Mouse (Mus musculus) kidney, postnatal 4 days (tissue): ENCODE data around the gene Zfp174.
"Not testable (repeated sequence)": the region's sequence is repeated elsewhere in the genome, so short reads cannot be mapped to it uniquely, and the experiment has no call there.

ENCODE experiments used
- DNase-seq, 2 experiments: peaks; one replicate each; pipeline ENCODE4 v3.0.0; 2021; ENCODE audit warnings: mixed read lengths in 2 of 2

The Zfp174 gene

DNA sequence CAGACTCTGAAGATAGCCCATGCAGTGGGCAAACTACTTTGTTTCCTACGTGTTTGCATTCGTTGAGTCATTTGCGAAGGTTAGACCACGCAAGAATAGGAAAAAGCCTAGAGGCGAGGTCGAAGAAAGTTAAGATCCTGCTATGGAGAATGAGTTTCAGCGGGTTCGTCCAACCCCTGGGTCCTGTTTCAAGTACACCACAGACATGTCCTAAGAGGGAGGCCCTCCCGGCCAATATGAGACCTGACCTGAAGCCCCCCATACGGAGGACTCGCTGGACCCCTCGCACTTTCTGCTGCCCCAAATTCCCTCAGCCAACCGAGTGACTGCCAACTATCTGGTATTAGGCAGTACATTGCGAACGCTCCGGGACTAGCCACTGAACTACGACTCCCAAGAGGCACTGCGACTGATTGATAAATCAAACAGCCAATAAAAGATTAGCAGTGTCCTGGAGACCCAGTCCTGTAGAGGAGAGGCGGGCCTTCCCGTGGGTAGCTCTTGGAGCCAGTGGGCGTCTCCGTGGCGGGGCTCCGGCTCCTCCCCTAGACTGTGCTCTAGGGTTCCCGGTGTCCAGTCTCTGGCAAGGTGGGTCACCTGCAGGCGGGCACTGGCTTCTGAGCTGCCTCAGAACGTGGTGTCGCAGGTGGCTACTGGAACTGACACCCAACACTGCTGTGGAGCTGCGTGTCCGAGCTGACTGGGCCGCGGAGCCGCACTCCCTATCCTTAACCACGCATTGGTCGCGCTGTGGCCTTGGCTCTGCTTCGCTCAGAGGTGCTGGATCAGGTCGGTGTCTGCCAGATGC, at the start of gene Zfp174:
Gene Zfp174, plus strand, starts transcription at position 558 of the 808 bp plus-strand sequence.
- DNase-seq, result peak; percentile 91 to 95

DNA sequence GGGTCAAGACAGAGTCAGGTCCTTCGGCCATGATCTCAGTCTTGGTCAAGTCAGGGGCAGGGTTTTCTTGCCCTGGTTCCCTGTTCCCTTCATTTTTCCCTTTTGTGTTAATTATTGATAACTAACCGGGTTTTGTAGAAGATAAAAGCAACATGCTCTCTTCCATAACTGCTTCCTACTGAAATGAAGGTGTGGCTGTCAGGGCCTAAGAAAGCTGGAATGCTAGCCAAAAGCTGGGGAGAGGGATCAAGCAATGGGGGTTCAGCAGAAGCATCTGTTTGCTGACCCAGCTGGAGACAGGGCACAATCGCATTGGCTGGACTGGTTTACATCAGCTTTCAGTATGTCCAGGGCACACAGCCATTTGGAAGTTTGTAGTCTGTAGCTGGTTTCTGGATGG, 38.9 kb upstream of the Zfp174 start:
- no peak for DNase-seq

DNA sequence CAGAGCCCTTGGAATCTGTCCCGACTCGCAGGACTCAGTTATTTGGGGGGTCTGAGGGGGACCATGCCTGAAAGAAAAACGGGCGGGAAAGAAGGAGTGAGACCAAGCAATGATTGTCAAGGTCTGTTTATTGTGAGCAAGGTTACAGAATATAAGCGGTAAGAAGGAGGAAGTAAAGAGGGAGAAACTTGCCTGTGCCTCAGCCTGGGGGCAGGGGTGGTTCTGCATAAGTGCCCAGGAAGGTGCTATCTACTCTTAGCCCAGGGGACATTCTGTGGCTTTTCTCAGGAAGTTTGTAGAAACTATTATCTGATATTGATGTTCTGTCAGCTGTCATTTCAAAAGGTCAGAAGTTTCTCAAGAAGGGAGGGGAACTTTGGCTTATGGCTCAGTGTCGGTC, 32.4 kb upstream of the Zfp174 start:
- not testable (repeated sequence) for DNase-seq

DNA sequence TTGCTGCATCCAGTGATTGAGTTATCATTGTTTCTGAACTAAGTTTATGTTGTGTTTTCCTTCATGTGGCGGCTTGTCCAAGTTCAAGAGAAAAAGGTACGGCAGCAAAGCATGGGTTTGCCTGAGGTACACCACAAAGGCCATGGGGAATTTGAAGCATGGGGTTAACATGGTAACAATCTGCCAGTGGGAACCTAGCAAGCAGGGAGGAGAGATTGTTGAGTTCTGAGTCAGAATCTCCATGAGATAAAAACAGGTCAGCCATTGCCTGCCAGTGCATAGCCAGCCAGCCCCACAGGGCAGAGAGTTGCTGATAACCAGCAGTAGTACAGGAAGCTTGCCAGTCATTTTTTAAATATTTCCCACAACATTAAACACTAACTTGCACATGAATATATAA, 26.9 kb upstream of the Zfp174 start:
- no peak for DNase-seq

DNA sequence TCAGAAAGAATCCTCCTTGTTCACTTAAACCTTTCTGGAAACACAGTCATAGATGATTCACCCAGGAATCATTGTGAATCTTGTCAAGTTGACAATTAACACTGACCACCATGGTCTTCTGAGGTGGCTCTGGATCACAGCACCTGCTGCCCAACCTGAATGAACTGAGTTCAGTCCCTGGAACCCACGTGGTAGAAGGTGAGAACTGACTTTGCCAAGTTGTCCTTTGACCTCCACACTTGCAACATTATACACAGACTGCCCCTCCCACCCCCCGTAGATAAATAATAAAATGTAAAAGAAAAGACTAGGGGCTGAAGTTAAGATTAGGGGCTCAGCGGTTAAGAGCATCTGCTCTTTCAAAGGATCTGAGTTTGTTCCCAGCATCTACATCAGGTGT, 19.0 kb upstream of the Zfp174 start:
- DNase-seq, result no peak

DNA sequence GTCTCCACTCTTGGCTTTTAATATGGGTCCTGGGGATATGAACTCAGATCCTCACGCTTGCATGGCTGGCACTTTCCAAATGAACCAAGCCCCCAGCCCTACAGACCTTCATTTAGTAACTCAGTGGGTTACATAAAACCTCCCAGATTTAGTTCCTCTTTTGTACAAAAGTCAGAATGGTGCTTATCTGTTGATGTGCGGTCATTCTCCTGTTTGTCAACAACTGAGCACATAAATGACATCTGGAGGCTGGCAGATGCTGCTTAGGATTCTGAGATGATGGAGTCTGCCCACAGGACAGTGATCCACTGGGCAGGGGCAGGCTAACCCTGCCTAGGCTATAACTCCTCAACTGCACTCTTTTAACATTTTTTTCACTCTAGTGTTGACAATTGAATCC, 17.3 kb upstream of the Zfp174 start:
- DNase-seq, result no peak

DNA sequence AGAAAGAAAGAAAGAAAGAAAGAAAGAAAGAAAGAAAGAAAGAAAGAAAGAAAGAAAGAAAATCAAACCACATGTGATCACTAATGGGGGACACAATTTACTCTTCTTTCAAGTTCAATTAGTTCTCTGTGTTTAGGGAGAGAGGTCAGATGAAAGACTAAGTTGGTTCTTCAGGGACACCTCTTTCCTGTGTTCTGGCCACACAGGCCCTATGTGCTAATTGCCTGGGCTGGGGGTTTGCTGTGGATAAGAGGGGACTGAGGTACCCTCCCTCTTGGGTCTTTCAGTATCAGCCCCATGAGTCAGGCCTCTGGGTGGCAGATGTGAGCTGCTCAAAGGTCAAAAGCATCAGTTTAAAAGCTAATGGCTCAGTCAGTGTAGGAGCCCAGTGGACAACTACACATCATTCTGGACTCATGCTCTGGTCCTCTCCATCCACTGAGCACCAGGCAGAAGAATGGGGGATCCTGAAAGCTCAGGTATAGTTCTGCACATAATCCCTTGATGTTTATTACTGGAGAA, 16.4 kb upstream of the Zfp174 start, which contains the start of gene Olfr15:
Gene Olfr15, plus strand, starts transcription at position 291 of the 522 bp plus-strand sequence.
- no peak for DNase-seq

DNA sequence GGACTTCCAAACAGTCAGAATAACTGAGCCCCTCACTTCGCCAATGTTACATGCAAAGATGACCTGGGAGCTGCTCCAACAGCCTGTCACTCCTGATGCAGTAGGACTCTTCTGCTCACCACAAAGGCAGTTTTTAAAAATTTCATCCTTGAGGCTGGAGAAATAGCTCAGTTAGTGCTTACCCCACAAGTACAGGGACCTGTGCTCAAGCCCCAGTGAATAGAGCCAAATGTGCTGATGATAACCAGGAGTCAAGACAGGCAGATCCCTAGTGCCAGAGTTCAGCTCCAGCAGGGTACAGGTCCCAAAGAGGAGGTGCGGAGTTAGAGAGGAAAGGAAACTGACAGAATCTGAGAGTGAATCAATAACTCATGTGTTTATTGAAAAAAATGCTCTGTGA, 11.6 kb upstream of the Zfp174 start:
- DNase-seq, result no peak

DNA sequence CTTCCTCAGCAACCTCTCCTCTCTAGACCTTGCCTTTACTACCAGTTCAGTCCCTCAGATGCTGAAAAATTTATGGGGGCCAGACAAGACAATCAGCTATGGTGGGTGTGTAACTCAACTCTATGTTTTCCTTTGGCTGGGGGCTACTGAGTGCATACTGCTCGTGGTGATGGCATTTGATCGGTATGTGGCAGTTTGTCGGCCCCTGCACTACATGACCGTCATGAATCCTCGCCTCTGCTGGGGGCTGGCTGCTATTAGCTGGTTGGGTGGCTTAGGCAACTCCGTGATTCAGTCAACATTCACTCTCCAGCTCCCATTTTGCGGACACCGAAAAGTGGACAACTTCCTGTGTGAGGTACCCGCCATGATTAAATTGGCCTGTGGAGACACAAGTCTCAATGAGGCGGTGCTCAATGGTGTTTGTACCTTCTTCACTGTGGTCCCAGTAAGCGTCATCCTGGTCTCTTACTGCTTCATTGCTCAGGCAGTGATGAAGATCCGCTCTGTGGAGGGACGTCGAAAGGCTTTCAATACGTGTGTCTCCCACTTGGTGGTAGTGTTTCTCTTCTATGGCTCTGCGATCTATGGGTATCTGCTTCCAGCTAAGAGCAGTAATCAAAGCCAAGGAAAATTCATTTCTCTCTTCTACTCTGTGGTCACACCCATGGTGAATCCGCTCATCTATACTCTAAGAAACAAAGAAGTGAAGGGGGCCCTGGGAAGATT, 7.7 kb upstream of the Zfp174 start:
- DNase-seq, result peak in 1 of 2 experiments; percentile 45

DNA sequence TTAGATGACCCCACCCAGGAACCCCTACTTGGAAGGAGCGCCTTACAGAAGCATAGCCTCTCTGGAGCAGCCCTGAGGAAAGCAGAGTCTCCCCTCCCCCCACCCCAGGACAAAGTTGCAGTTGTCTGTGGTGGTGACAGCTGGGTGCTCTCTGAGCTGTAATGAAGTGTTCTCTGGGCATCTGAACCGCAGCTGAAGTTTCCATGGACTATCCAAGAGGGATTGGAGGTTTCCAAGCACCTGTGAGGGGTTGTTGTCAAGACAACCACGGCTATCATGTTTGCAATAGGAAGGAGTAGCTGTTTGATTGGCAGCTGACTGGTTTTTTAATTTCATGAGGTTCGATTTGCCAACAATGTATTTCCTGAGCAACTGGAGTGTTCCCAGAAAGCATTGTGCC, 4.1 kb upstream of the Zfp174 start:
- DNase-seq, result no peak

DNA sequence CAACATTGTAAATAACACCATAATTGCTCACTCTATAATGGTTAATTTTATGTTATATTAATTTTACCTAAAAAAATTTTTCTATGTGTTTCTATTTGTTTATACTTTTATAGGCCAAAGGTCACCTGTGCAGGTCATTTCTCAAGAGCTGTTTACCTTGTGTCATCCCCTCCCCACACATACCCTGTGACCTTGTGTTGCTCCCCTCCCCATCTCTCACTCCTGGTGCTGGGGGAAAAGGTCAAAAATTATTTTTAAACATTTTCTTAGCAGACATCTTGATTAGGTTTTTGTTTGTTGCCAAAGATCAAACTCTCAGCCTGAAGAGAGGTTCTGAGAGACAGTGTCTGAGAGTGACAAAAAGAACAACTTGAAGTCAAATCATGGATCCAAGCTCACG, 3.3 kb upstream of the Zfp174 start:
- no peak for DNase-seq

DNA sequence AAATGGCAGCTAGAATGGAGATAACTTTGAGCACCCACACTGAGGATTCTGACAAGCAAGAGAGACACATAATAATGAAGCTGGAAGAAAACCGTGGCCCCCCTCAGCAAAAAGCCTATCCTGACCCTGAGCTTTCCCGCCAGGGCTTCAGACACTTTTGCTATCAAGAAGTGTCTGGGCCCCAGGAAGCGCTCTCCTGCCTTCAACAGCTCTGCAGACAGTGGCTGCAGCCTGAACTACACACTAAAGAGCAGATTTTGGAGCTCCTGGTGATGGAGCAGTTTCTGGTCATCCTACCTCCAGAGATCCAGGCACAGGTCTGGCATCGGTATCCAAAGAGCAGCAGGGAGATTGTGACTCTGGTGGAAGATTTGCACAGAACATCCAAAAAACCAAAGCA, 803 bp downstream of the Zfp174 start:
- DNase-seq, result no peak

DNA sequence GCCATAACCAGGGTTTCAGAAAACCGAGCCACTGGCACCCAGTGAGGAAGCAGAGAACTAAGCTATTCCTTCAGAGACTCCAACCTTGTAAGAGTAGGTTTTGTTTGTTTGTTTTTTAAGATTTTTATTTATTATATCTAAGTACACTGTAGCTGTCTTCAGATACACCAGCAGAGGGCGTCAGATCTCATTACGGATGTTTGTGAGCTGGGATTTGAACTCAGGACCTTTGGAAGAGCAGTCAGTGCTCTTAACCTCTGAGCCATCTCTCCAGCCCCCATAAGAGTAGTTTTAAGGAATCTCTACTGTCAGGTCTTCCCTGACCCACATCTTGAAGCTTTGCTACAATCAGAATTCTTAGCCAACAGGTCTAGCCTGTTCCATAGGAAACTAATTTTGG, 1.3 kb downstream of the Zfp174 start:
- no peak for DNase-seq

DNA sequence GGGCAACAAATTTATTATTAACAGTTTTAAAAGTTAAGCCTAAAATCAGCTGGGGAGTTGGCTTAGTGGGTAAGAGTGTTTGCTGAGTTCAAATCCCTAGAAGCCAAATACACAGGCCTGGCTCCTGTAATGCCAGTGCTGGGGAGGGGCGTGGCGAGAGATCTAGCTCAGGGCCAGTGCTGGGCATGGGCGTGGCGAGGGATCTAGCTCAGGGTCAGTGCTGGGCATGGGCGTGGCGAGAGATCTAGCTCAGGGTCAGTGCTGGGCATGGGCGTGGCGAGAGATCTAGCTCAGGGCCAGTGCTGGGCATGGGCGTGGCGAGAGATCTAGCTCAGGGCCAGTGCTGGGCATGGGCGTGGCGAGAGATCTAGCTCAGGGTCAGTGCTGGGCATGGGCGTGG, 4.2 kb downstream of the Zfp174 start:
- not testable (repeated sequence) for DNase-seq

DNA sequence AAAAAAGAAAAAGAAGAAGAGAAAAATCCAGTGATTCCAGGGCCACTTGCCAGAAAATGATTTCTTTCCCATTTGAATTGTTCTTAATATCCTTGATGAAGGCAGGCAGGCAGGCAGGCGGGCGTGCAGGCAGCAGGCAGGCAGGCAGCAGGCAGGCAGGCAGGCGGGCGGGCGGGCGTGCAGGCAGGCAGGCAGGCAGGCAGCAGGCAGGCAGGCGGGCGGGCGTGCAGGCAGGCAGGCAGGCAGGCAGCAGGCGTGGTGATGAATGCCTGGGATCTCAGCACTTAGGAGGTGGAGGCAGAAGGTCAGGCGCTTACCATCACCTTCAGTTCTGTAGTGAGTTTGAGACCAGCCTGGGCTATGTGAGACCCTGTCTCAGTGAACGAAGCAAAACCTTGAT, 5.5 kb downstream of the Zfp174 start:
- no peak for DNase-seq

DNA sequence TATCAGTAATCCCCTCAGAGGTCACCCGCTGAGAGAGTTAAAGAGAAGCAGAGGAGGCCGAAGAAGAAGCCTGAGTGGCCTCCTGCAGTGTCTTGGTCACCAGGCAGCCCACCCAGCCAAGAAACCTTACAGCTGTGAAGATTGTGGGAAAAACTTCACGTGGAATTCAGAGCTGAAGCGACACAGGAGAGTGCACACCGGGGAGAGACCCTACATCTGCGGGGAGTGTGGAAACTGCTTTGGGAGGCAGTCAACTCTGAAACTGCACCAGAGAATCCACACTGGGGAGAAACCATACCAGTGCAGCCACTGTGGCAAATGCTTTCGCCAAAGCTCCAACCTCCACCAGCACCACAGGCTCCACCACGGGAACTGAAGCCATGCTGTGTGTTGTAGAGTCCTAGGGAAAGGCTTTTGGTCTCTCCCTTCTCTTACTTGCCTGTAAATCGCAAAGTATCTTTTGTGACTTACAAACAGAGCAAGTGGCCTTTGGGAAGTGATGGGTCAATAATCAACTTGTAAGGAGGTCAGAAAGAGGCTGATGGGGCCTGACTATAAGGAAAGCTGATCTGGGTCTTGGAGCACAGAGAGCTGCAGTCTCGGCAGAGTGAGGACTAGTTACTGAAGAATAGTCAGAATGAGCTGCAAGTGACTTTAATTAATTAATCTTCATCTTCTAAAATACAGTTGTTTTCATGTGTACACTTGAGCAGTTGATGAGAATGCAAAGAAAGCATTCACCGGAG, 7.5 kb downstream of the Zfp174 start:
- DNase-seq, result no peak

DNA sequence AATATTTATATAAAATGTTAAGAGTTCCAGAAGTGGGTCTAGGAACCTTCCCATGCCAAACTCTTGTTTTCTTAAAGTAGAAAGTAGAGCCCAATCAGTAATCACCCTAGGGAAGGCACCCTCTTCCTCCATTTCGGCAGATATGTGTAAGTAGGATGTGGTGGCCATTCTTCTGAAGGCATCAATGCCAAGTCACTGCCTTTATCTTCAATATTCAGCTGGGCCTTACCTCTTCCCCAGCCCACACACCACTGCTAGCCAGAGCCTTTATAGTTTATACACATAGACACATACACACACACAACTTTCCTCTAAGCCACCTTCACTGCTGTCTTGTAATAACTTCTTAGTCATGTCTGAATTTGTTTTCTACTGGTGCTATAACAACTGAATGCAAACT, 8.7 kb downstream of the Zfp174 start:
- DNase-seq, result no peak

DNA sequence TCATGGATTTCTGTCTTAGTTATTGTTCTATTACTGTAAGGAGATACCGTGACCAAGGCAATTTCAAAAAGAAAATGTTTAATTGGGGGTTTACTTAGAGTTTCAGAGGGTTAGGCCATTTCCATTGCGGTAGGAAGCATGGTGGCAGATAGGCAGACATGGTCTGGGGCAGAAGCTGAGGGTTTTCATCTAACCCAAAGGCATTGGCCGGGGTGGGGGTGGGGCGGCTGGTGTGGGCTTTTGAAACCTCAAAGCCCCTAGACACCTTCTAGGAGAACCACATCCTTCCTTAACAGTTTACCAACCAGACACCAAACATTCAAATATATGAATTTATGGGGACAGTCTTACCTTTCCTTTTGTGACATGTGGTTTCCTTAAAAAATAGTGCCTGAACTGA, 12.2 kb downstream of the Zfp174 start:
- DNase-seq, result no peak

DNA sequence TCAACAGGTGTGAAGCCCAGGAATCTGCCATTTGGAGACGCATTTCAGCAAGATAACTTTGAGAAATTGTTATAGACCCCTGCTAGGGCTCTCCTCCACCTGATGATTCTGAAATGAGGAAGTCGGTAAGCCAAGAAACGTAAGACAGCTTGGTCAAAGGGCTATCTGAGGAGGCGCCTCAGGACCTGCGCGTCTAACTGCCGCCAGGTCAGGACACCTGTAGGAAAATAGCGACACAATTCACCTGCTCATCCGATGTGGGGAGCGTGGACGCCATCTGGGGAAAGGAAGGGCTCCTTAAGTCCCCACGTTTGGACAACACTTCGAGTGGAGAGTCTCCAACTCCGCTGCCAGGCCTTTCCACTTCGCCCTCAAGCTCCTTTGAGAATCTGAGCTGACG, 24.7 kb downstream of the Zfp174 start:
- DNase-seq, result no peak

DNA sequence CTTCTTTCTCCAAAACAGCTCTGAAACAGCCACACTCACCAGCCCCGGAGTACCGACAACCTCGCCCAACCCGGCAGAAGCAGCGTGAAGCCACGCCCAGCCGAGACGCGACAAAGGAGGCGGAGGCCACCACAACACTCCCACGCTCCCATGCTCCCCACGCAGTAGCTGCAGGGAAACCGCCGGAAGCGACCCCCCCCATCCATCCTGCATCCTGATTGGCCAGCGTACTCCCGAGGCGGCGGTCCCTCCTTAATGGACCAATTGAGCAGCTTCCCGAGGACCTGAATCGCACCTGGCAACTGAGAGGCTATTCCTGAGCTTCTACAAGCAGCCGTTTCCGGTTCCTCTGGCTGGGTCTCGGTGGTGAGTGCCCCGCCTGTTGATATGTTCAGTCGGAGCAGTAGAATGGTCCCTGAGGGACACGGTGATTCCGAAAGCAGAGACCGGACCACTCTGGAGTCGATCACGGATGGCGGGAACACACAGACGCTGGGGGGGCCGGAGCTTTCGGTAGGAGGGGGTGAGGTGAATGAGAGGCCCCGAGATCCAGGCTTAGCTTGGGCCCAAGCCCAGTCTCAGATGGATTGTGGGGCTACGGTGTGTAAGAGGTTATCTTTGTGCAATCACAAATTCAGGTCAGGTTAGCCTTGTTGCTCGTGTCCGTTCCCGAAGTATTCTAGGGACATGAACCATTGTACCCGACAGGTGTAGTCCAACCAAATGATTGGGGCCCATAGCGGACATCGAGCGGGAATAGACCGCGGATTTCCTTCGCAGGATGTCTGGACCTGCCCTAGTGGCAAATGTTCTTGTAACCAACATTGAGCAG, 25.4 kb downstream of the Zfp174 start, which contains the start of gene Naa60:
Gene Naa60, plus strand, starts transcription at position 160 of the 832 bp plus-strand sequence.
- peak; percentile 95 to 97 for DNase-seq

DNA sequence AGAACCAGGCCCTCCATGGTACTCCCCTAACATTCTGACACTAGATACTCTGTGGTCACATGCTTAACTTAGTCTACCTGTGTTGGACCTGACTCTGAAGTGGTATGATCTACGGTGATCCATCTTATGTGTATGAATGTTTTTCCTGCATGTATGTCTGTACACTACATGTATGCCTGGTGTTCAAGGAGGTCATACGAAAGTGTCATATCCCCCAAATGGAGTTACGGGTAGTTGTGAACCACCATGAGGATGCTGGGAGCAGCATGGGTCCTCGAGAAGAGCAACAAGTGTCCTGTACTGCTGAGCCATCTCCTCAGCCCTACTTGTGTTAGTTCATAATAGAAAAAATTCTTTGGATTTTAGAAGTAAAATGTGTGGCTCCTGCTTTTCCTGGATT, 29.3 kb downstream of the Zfp174 start:
- DNase-seq, result no peak
